Mouse (Mus musculus) T-helper 1 cell (primary cell): ENCODE data around the gene Uqcr11.

Source experiments
- in situ Hi-C: fragments of 300-600 bp; cut with MboI, MseI; formaldehyde crosslinking; loops from one replicate; pipeline ENCODE4 v1.15.1; 2025; ENCODE audit warnings: high pct_unique_total_duplicates

Uqcr11 gene

GRCm38 (mm10) chr10:80376160-80376559 is 30.5 kb downstream of the Uqcr11 start:
- in situ Hi-C loops, result no loop called here

- in situ Hi-C loops, result no loop called here
Observed at GRCm38 (mm10) chr10:80374063-80374462, 32.6 kb downstream of the Uqcr11 start.

GRCm38 (mm10) chr10:80372706-80373105 is 33.9 kb downstream of the Uqcr11 start:
- in situ Hi-C loops, result no loop called here

- in situ Hi-C loops, result no loop called here
Observed at GRCm38 (mm10) chr10:80371983-80372382, 34.6 kb downstream of the Uqcr11 start.

- in situ Hi-C loops, result no loop called here
Observed at GRCm38 (mm10) chr10:80371411-80371966, 35.1 kb downstream of the Uqcr11 start.

- in situ Hi-C loops, result no loop called here
Observed at GRCm38 (mm10) chr10:80369995-80370747, 36.5 kb downstream of the Uqcr11 start.

GRCm38 (mm10) chr10:80368392-80368791 is 38.2 kb downstream of the Uqcr11 start:
- in situ Hi-C loops, result no loop called here

- in situ Hi-C loops, result no loop called here
Observed at GRCm38 (mm10) chr10:80367954-80368353, 38.7 kb downstream of the Uqcr11 start.

GRCm38 (mm10) chr10:80365736-80366135 is 40.9 kb downstream of the Uqcr11 start:
- in situ Hi-C loops, result no loop called here

- in situ Hi-C loops, result no loop called here
Observed at GRCm38 (mm10) chr10:80363734-80364133, 42.9 kb downstream of the Uqcr11 start.

GRCm38 (mm10) chr10:80357994-80358639 is 48.5 kb downstream of the Uqcr11 start:
- in situ Hi-C loops, result no loop called here

- in situ Hi-C loops, result no loop called here
Observed at GRCm38 (mm10) chr10:80357336-80357735, 49.3 kb downstream of the Uqcr11 start.

- in situ Hi-C loops, result no loop called here
Observed at GRCm38 (mm10) chr10:80356737-80357136, 49.9 kb downstream of the Uqcr11 start.

GRCm38 (mm10) chr10:80356001-80356682 is 50.5 kb downstream of the Uqcr11 start, which contains the start of gene Plk5:
Gene Plk5, plus strand, starts transcription at chr10:80356459.
- in situ Hi-C loops, result no loop called here

- in situ Hi-C loops, result no loop called here
Observed at GRCm38 (mm10) chr10:80355431-80355830, 51.2 kb downstream of the Uqcr11 start.
